Mouse (Mus musculus) liver, embryonic 11.5 days (tissue): Measurements from ENCODE around the gene Rhpn2. TPM values are rescaled to one million over a fixed set of nuclear protein-coding genes. Genes with fewer than 3 reads are reported as not detected.

Experiments used
- ATAC-seq: fragments of 200-750 bp; cut with Nextera tagmentation; replicated peaks from 2 replicates; pipeline ENCODE4 v1.8.0; 2017; ENCODE audit warnings: moderate number of reproducible peaks, mild to moderate bottlenecking, moderate TSS enrichment, moderate library complexity; ENCODE audit not compliant: low FRiP score
- DNase-seq: peaks from one replicate; pipeline ENCODE4 v3.0.0-alpha.2; 2017; ENCODE audit warnings: low spot score
- H3K27ac ChIP-seq: fragments of 300-500 bp; sonication (generic); 2 replicates; pipeline ENCODE4 v1.5.1; 2014; ENCODE audit warnings: mild to moderate bottlenecking, low read depth, low read length, control low read depth
- H3K27me3 ChIP-seq: fragments of 300-500 bp; sonication (generic); replicated peaks from 2 replicates; pipeline ENCODE4 v1.6.1; 2014; ENCODE audit warnings: low read length, mixed read lengths; ENCODE audit not compliant: control insufficient read depth, insufficient read depth
- H3K36me3 ChIP-seq: fragments of 300-500 bp; sonication (generic); 2 replicates; pipeline ENCODE4 v1.6.1; 2014; ENCODE audit warnings: mild to moderate bottlenecking, low read length, moderate library complexity, mixed read lengths; ENCODE audit not compliant: control insufficient read depth, insufficient read depth
- H3K4me1 ChIP-seq: fragments of 300-500 bp; sonication (generic); replicated peaks from 2 replicates; pipeline ENCODE4 v1.6.1; 2014; ENCODE audit warnings: low read length, mixed read lengths; ENCODE audit not compliant: control insufficient read depth, insufficient read depth
- H3K4me2 ChIP-seq: fragments of 300-500 bp; sonication (generic); 2 replicates; pipeline ENCODE4 v1.6.1; 2014; ENCODE audit warnings: mild to moderate bottlenecking, control low read depth, moderate library complexity
- H3K4me3 ChIP-seq: fragments of 300-500 bp; sonication (generic); 2 replicates; pipeline ENCODE4 v1.5.1; 2014; ENCODE audit warnings: low read depth, low read length, control low read depth
- H3K9ac ChIP-seq: fragments of 300-500 bp; sonication (generic); 2 replicates; pipeline ENCODE4 v1.6.1; 2014; ENCODE audit warnings: low read depth, low read length, control low read depth
- H3K9me3 ChIP-seq: fragments of 300-500 bp; sonication (generic); 2 replicates; pipeline ENCODE4 v1.6.1; 2016; ENCODE audit warnings: low read length, inconsistent platforms, mixed read lengths; ENCODE audit not compliant: control insufficient read depth
- WGBS: fragments of 180-500 bp; shearing (Covaris S2); extraction: QIAGEN DNeasy Blood & Tissue Kit; methylation state at CpG from one replicate; pipeline ENCODE4 v1.1.7; 2014; 5-methylcytosine and 5-hydroxymethylcytosine counted together
- polyA plus RNA-seq: library from polyadenylated mRNA; unstranded; fragments of >200 nt; fragmentation: Nextera tagmentation; extraction: Ambion mirVana; gene quantifications from 2 replicates; pipeline ENCODE4 v1.2.1, GENCODE M21; 2014

Rhpn2 gene
- polyA plus RNA-seq, 1 experiment from 2014 or later = 6.1 TPM

DNA sequence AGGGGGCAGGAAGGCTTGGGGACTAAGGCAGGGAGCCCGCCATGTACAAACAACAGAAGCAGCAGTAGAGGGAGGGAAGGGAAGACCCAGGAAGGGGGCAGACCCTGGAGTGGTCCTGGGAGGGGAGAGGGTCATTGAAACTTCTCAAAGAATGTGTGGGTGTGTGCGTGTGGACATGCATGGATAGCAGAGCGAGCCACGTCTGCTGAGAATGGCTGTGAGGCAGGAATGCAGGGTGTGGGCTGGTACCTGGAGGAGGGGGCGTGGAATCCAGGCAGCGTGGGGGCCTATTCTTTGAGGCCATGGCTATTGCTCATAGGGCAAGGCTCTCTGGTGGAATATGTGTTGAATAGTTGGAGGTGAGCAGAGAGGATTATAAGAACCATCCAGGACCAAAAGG lies 54.7 kb downstream of the Rhpn2 start:
- Histone ChIP-seq H3K27me3 (no peaks in the 10 kb centered on the region), H3K4me3 (no peak overlapping the region), H3K9me3 (no peaks in the 10 kb centered on the region), H3K4me1 (no peaks in the 10 kb centered on the region), H3K4me2 (no peak overlapping the region), H3K27ac (no peak overlapping the region), H3K36me3 (peaks cover 14% of the 10 kb centered on the region), H3K9ac (no peak overlapping the region)
- ATAC-seq (no peak), DNase-seq (no peak)
- 75% methylated on average over 6 of the region's 6 CpGs for WGBS

DNA sequence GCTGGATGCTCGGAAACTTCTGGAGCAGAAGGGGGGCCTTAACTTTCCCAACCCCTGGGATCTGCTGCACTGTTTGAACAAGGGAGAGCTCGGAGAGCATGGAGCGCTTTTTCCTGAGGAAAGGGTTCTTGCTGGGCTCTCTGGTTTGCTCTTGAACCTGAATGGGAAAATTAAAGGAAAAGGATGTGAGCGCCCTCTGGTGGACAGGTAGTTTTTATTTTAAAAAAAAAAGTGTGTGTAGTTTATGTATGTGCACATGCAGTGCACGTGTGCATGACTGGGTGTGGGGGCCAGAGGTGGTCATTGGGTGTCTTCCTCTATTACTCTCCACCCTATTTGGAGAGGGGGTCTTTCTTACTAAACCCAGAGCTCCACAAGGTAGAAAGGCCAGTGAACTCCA lies 59.0 kb downstream of the Rhpn2 start:
- no peak for ATAC-seq
- Histone ChIP-seq H3K9ac (no peak overlapping the region), H3K27ac (no peak overlapping the region), H3K27me3 (no peaks in the 10 kb centered on the region), H3K9me3 (no peaks in the 10 kb centered on the region), H3K4me1 (peaks cover 5% of the 10 kb centered on the region), H3K4me2 (no peak overlapping the region), H3K36me3 (peaks cover 23% of the 10 kb centered on the region), H3K4me3 (no peak overlapping the region)
- WGBS = 66% methylated on average over 5 of the region's 5 CpGs
- DNase-seq = no peak

DNA sequence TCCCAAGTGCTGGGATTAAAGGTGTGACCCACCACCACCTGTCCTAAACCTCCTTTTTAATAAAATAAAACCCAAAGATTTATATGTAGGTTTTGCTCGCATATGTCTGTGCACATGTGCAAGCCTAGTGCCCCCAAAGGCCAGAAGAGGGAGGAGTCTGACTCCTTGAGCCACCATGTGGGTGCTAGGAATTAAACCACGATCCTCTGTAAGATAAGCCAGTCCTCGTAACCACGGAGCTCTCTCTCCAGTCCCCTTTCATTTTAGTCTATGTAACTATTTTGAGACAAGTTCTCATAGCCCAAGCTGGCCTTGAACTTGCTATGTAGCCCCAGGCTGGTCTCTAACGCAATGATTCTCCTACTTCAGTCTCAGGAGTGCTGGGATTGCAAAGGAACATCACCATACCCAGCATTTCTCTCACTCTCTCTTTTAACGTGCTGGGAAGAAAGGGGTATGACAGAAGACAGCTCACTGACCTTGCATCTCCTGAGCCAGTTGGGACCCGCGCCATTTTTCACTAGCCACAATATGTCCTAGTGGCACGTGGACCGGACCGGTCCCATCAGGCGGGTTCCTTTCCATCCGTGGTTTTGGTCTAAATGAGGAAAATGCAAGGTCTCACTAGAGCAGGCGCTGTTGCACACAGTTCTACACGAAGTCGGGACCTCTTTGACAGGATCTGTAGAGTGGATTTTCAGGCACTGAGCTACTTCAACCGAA lies 61.9 kb downstream of the Rhpn2 start:
- 5% methylated on average over 17 of the region's 17 CpGs for WGBS
- Histone ChIP-seq H3K36me3 (peaks cover 23% of the 10 kb centered on the region), H3K27me3 (no peaks in the 10 kb centered on the region), H3K4me1 (peaks cover 6% of the 10 kb centered on the region), H3K9ac (peak overlapping the region; percentile 67), H3K4me3 (peak overlapping the region; percentile 72), H3K4me2 (peak overlapping the region; percentile 72), H3K27ac (peak overlapping the region; percentile 33), H3K9me3 (no peaks in the 10 kb centered on the region)
- peak; percentile 10; the same call in 1 of the 2 replicates for ATAC-seq
- DNase-seq = peak; percentile 61

DNA sequence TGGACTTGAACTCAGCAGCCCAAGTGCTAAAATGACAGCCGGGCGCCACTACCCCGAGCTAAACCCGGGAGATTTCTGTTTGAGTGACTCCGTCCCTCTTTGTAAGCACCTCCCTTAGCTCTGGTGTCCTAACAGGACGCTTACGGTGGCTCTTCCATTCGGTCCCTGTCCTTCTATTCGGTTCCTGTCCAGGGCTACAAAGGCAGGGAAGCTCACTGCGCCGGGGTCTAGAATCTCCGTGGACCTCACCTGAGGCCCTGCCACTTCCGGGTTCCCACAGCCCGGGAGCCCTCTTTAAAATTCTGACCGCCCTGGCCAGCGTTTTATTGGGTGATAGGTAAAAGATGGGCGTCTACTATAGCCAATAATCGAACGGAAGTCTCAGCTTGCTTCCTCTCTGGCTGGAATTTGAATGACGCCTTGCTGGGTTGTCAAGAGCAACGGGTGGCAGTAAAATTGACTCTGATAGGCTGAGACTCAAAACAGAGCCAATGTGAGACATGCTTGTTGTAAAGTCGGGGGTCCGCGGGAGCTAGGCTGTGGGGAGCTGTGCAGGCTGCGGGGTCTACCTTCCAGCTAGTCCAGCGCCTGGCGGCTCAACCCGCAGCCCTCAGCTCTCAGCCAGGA lies 62.7 kb downstream of the Rhpn2 start, which contains the start of the genes Faap24 and Cep89:
Gene Faap24, minus strand, starts transcription at position 295 of the 627 bp plus-strand sequence.
Gene Cep89, plus strand, starts transcription at position 494 of the 627 bp plus-strand sequence.
- peak within 1 kb of the TSS; percentile 33 for H3K27ac ChIP-seq
- H3K4me3 ChIP-seq = peak within 1 kb of the TSS; percentile 72
- 0% methylated on average over 28 of the region's 28 CpGs for WGBS
- ATAC-seq (peak; percentile 93), DNase-seq (peak; percentile 96)
- peaks cover 6% of the 10 kb centered on the region for H3K4me1 ChIP-seq
- peak within 1 kb of the TSS; percentile 79 for H3K4me2 ChIP-seq
- H3K27me3 ChIP-seq = no peaks in the 10 kb centered on the region
- peaks cover 22% of the 10 kb centered on the region for H3K36me3 ChIP-seq
- peak within 1 kb of the TSS; percentile 78 for H3K9ac ChIP-seq
- no peaks in the 10 kb centered on the region for H3K9me3 ChIP-seq

DNA sequence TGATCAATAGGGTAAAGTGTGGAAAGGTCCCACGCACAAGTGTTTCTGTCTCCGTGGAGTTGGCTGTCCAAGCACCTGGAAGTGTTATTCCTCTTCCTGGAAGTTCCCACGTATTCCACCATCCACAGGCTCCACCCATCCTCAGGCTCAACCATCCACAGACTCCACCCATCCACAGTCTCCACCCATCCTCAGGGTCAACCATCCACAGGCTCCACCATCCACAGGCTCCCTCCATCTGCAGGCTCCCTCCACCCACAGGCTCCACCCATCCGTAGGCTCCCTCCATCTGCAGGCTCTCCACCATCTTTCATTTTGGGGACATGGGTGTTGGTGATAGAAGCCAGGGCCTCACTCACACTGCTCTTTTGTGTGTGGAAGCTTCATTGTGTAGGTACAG lies 67.2 kb downstream of the Rhpn2 start:
- Histone ChIP-seq H3K4me3 (no peak overlapping the region), H3K9me3 (no peaks in the 10 kb centered on the region), H3K4me1 (peaks cover 6% of the 10 kb centered on the region), H3K27ac (no peak overlapping the region), H3K9ac (no peak overlapping the region), H3K27me3 (no peaks in the 10 kb centered on the region), H3K4me2 (no peak overlapping the region), H3K36me3 (peaks cover 10% of the 10 kb centered on the region; the same call in 1 of the 2 replicates)
- ATAC-seq (no peak), DNase-seq (no peak)
- 76% methylated on average over 4 of the region's 4 CpGs for WGBS

DNA sequence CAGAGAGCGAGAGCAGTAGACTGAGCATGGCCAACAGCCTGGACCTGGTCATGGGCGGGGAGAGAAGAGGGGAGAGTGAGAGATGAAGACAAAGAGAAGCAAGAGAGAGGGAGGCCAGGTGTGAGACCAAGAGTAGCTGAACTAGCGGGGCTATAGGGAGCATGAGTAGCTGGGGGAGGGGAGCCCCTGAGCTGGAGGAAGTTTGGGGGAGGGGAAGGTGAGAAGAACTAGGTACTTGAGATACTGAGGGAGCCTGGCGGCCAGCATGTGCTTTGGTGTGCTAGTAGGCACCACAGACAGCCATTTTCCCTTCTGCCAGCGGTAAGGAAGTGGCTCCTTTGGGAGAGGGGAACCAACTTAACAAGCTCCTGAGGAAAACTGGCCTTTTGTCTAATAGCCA lies 81.3 kb downstream of the Rhpn2 start:
- H3K4me3 ChIP-seq = no peak overlapping the region
- H3K36me3 ChIP-seq = peaks cover 19% of the 10 kb centered on the region; the same call in 1 of the 2 replicates
- 66% methylated on average over 5 of the region's 5 CpGs for WGBS
- H3K9me3 ChIP-seq = no peaks in the 10 kb centered on the region
- DNase-seq (no peak), ATAC-seq (no peak)
- H3K27me3 ChIP-seq = no peaks in the 10 kb centered on the region
- H3K4me1 ChIP-seq = no peaks in the 10 kb centered on the region
- no peak overlapping the region for H3K4me2 ChIP-seq
- no peak overlapping the region for H3K27ac ChIP-seq
- no peak overlapping the region for H3K9ac ChIP-seq

DNA sequence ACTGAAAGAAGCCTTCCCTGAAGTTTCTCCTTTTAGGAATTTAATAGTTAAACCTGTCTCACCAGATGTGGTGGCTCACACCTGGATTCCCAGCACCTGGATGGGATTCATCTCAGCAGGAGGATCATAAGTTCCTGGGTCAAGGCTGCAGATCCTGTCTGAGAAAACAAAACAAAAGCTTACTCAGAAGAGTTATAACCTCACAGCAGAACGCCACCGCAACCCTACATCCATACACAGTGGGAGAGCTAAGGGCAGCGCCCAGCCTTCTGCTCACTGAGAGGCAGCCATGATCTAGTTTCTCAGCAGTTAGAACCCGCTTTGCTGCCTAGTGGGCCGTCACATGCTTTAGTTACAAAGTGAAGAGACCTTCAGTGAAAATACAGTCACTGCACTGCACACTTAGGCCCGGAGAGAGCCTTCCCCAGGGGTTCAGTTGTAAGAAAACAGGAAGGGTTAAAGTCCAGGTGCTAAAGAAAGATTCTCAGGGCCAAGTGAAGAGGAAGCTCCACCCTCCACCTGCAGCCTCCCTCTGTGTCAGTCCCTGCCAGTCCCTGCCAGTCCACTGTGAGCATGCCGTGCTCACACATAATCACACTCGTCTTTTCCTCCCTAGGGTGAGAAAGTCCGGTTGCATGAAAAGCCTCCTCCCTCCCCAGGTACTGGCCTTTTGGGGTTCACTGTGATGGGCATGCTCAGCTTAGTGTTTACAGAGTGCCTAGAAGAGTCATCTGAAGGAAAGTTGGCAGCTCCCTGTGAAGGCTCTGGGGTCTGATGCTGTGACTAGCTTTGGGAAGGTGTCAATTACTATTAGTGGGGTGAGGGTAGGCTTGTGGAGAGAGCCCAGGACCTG lies 82.1 kb downstream of the Rhpn2 start:
- ATAC-seq (no peak), DNase-seq (no peak)
- Histone ChIP-seq H3K9me3 (no peaks in the 10 kb centered on the region), H3K27ac (no peak overlapping the region), H3K4me2 (no peak overlapping the region), H3K4me1 (no peaks in the 10 kb centered on the region), H3K4me3 (no peak overlapping the region), H3K9ac (no peak overlapping the region), H3K27me3 (no peaks in the 10 kb centered on the region), H3K36me3 (peaks cover 21% of the 10 kb centered on the region; the same call in 1 of the 2 replicates)
- WGBS = 81% methylated on average over 9 of the region's 9 CpGs

DNA sequence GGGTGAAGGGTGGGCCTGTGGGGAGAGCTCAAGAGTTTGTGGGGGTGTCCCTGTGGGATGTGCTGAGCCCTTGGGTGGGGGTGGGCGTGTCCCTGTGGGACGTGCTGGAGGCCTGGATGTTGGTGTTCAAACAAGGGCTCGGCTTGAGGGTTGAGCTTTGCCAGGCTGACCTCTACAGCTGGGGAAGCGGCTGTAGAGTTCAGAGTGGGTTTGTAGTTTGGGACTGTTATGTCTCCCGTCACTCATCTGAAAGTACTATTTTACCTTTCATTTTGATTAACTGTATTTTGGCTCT lies 82.6 kb downstream of the Rhpn2 start:
- no peak for DNase-seq
- Histone ChIP-seq H3K4me2 (no peak overlapping the region), H3K4me3 (no peak overlapping the region), H3K27me3 (no peaks in the 10 kb centered on the region), H3K4me1 (no peaks in the 10 kb centered on the region), H3K36me3 (peaks cover 24% of the 10 kb centered on the region; the same call in 1 of the 2 replicates), H3K9ac (no peak overlapping the region), H3K9me3 (no peaks in the 10 kb centered on the region), H3K27ac (no peak overlapping the region)
- 74% methylated on average over 5 of the region's 5 CpGs for WGBS
- ATAC-seq = no peak
